Mouse (Mus musculus): Measurements from ENCODE around the gene Sema3b. TPM values are rescaled to one million over a fixed set of nuclear protein-coding genes. Genes with fewer than 3 reads are reported as not detected.

The Sema3b gene
- polyA plus RNA-seq, 1 experiment from 2014 or later = 14.9 TPM

- Histone ChIP-seq H3K27me3 (ENCODE audit: control insufficient read depth, insufficient read depth, low read length) (no peaks in the 10 kb centered on the region), H3K4me3 (replicated peaks; ENCODE audit: low read length) (peak overlapping the region; percentile 85), H3K4me1 (ENCODE audit: control insufficient read depth, insufficient read depth, low read length) (peaks cover 42% of the 10 kb centered on the region), H3K4me2 (ENCODE audit: low read depth, low read length) (peak overlapping the region; percentile 99), H3K9ac (ENCODE audit: low read length) (peak overlapping the region; percentile 94), H3K27ac (ENCODE audit: low read length) (peak overlapping the region; percentile 93), H3K9me3 (replicated peaks; ENCODE audit: control insufficient read depth, low read length) (no peaks in the 10 kb centered on the region), H3K36me3 (ENCODE audit: control insufficient read depth, insufficient read depth, low read length) (no peaks in the 10 kb centered on the region)
- ATAC-seq (ENCODE audit: insufficient read depth, low FRiP score) = no peak
- WGBS = 2% methylated on average over 35 of the region's 35 CpGs
Measured at GRCm38 (mm10) chr9:107634406-107635278, 25.6 kb upstream of the Sema3b start.

- Histone ChIP-seq H3K9ac (ENCODE audit: low read length) (peak overlapping the region; percentile 94), H3K9me3 (replicated peaks; ENCODE audit: control insufficient read depth, low read length) (no peaks in the 10 kb centered on the region), H3K4me1 (ENCODE audit: control insufficient read depth, insufficient read depth, low read length) (peaks cover 50% of the 10 kb centered on the region), H3K36me3 (ENCODE audit: control insufficient read depth, insufficient read depth, low read length) (no peaks in the 10 kb centered on the region), H3K4me3 (replicated peaks; ENCODE audit: low read length) (peak overlapping the region; percentile 85), H3K27ac (ENCODE audit: low read length) (peak overlapping the region; percentile 93), H3K4me2 (ENCODE audit: low read depth, low read length) (peak overlapping the region; percentile 99), H3K27me3 (ENCODE audit: control insufficient read depth, insufficient read depth, low read length) (no peaks in the 10 kb centered on the region)
- WGBS = under 1% methylated on average over 15 of the region's 15 CpGs
- ATAC-seq (ENCODE audit: insufficient read depth, low FRiP score) = 0 out of 2 replicates have a peak, but pooled peaks have one; percentile 0
Measured at GRCm38 (mm10) chr9:107633661-107634405, 24.8 kb upstream of the Sema3b start.

- Histone ChIP-seq H3K27ac (ENCODE audit: low read length) (peak overlapping the region; percentile 93), H3K36me3 (ENCODE audit: control insufficient read depth, insufficient read depth, low read length) (no peaks in the 10 kb centered on the region), H3K9me3 (replicated peaks; ENCODE audit: control insufficient read depth, low read length) (no peaks in the 10 kb centered on the region), H3K4me3 (replicated peaks; ENCODE audit: low read length) (peak overlapping the region; percentile 85), H3K4me1 (ENCODE audit: control insufficient read depth, insufficient read depth, low read length) (peaks cover 57% of the 10 kb centered on the region), H3K4me2 (ENCODE audit: low read depth, low read length) (peak overlapping the region; percentile 99), H3K9ac (ENCODE audit: low read length) (peak overlapping the region; percentile 94), H3K27me3 (ENCODE audit: control insufficient read depth, insufficient read depth, low read length) (no peaks in the 10 kb centered on the region)
- WGBS = 2% methylated on average over 33 of the region's 33 CpGs
- ATAC-seq (ENCODE audit: insufficient read depth, low FRiP score) = peak; percentile 43
Measured at GRCm38 (mm10) chr9:107633091-107633660, 24.1 kb upstream of the Sema3b start.

- no peaks in the 10 kb centered on the region for H3K36me3 ChIP-seq (ENCODE audit: control insufficient read depth, insufficient read depth, low read length)
- H3K4me1 ChIP-seq (ENCODE audit: control insufficient read depth, insufficient read depth, low read length) = peaks cover 64% of the 10 kb centered on the region
- H3K4me3 ChIP-seq (replicated peaks; ENCODE audit: low read length) = peak overlapping the region; percentile 85
- ATAC-seq (ENCODE audit: insufficient read depth, low FRiP score) = no peak
- H3K9ac ChIP-seq (ENCODE audit: low read length) = peak overlapping the region; percentile 94
- peak overlapping the region; percentile 99 for H3K4me2 ChIP-seq (ENCODE audit: low read depth, low read length)
- no peaks in the 10 kb centered on the region for H3K27me3 ChIP-seq (ENCODE audit: control insufficient read depth, insufficient read depth, low read length)
- H3K9me3 ChIP-seq (replicated peaks; ENCODE audit: control insufficient read depth, low read length) = no peaks in the 10 kb centered on the region
- 57% methylated on average over 6 of the region's 6 CpGs for WGBS
- H3K27ac ChIP-seq (ENCODE audit: low read length) = peak overlapping the region; percentile 93
Measured at GRCm38 (mm10) chr9:107632478-107632877, 23.4 kb upstream of the Sema3b start.

GRCm38 (mm10) chr9:107631861-107632260 lies 22.8 kb upstream of the Sema3b start:
- Histone ChIP-seq H3K4me3 (replicated peaks; ENCODE audit: low read length) (no peak overlapping the region), H3K4me2 (ENCODE audit: low read depth, low read length) (0 out of 2 replicates have a peak overlapping the region, but pooled peaks have one; percentile 99), H3K36me3 (ENCODE audit: control insufficient read depth, insufficient read depth, low read length) (no peaks in the 10 kb centered on the region), H3K27ac (ENCODE audit: low read length) (peak overlapping the region; percentile 38; the same call in 1 of the 2 replicates), H3K27me3 (ENCODE audit: control insufficient read depth, insufficient read depth, low read length) (no peaks in the 10 kb centered on the region), H3K9ac (ENCODE audit: low read length) (peak overlapping the region; percentile 94), H3K9me3 (replicated peaks; ENCODE audit: control insufficient read depth, low read length) (no peaks in the 10 kb centered on the region), H3K4me1 (ENCODE audit: control insufficient read depth, insufficient read depth, low read length) (peaks cover 67% of the 10 kb centered on the region)
- no peak for ATAC-seq (ENCODE audit: insufficient read depth, low FRiP score)
- 90% methylated on average over 8 of the region's 8 CpGs for WGBS

- Histone ChIP-seq H3K4me2 (ENCODE audit: low read depth, low read length) (peak overlapping the region; percentile 99; the same call in 1 of the 2 replicates), H3K36me3 (ENCODE audit: control insufficient read depth, insufficient read depth, low read length) (no peaks in the 10 kb centered on the region), H3K27me3 (ENCODE audit: control insufficient read depth, insufficient read depth, low read length) (no peaks in the 10 kb centered on the region), H3K4me3 (replicated peaks; ENCODE audit: low read length) (no peak overlapping the region), H3K27ac (ENCODE audit: low read length) (peak overlapping the region; percentile 38), H3K9me3 (replicated peaks; ENCODE audit: control insufficient read depth, low read length) (no peaks in the 10 kb centered on the region), H3K9ac (ENCODE audit: low read length) (peak overlapping the region; percentile 47), H3K4me1 (ENCODE audit: control insufficient read depth, insufficient read depth, low read length) (peaks cover 71% of the 10 kb centered on the region)
- ATAC-seq (ENCODE audit: insufficient read depth, low FRiP score) = no peak
- WGBS = 74% methylated on average over 9 of the region's 9 CpGs
Measured at GRCm38 (mm10) chr9:107631311-107631826, 22.3 kb upstream of the Sema3b start.

- no peak for ATAC-seq (ENCODE audit: insufficient read depth, low FRiP score)
- Histone ChIP-seq H3K4me1 (ENCODE audit: control insufficient read depth, insufficient read depth, low read length) (peaks cover 69% of the 10 kb centered on the region), H3K27ac (ENCODE audit: low read length) (peak overlapping the region; percentile 80), H3K9me3 (replicated peaks; ENCODE audit: control insufficient read depth, low read length) (no peaks in the 10 kb centered on the region), H3K4me2 (ENCODE audit: low read depth, low read length) (peak overlapping the region; percentile 41), H3K36me3 (ENCODE audit: control insufficient read depth, insufficient read depth, low read length) (no peaks in the 10 kb centered on the region), H3K27me3 (ENCODE audit: control insufficient read depth, insufficient read depth, low read length) (no peaks in the 10 kb centered on the region), H3K4me3 (replicated peaks; ENCODE audit: low read length) (no peak overlapping the region), H3K9ac (ENCODE audit: low read length) (peak overlapping the region; percentile 47)
- WGBS = 12% methylated on average over 4 of the region's 4 CpGs
Measured at GRCm38 (mm10) chr9:107630576-107630975, 21.5 kb upstream of the Sema3b start.

GRCm38 (mm10) chr9:107629901-107630425 lies 20.9 kb upstream of the Sema3b start:
- H3K4me1 ChIP-seq (ENCODE audit: control insufficient read depth, insufficient read depth, low read length) = peaks cover 69% of the 10 kb centered on the region
- H3K27me3 ChIP-seq (ENCODE audit: control insufficient read depth, insufficient read depth, low read length) = no peaks in the 10 kb centered on the region
- no peak for ATAC-seq (ENCODE audit: insufficient read depth, low FRiP score)
- WGBS = 22% methylated on average over 14 of the region's 14 CpGs
- peak overlapping the region; percentile 41 for H3K4me2 ChIP-seq (ENCODE audit: low read depth, low read length)
- peak overlapping the region; percentile 47 for H3K9ac ChIP-seq (ENCODE audit: low read length)
- peak overlapping the region; percentile 80 for H3K27ac ChIP-seq (ENCODE audit: low read length)
- H3K4me3 ChIP-seq (replicated peaks; ENCODE audit: low read length) = no peak overlapping the region; the same call in 1 of the 2 replicates
- H3K9me3 ChIP-seq (replicated peaks; ENCODE audit: control insufficient read depth, low read length) = no peaks in the 10 kb centered on the region
- H3K36me3 ChIP-seq (ENCODE audit: control insufficient read depth, insufficient read depth, low read length) = no peaks in the 10 kb centered on the region
